Mouse (Mus musculus): ENCODE results near the gene Celf2. TPM values are rescaled to one million over a fixed set of nuclear protein-coding genes. Genes with fewer than 3 reads are reported as not detected.

Celf2 gene
- polyA plus RNA-seq, 1 experiment from 2014 or later, result 25.2 TPM

GRCm38 (mm10) chr2:7087480-7087879 lies 421.9 kb downstream of the Celf2 start:
- DNase-seq (ENCODE audit: low read depth, low spot score) (no peak), ATAC-seq (no peak)
- in situ Hi-C loops (cut with MboI; ENCODE audit: low pct_unique_long_range_greater_than_20kb), result loop anchor here (25.0 kb wide), 1 partner anchor 875 kb away; the partner anchor contains the start of gene Echdc3
- no peaks in the 10 kb centered on the region for H3K27me3 ChIP-seq
- POLR2A ChIA-PET, result no interaction called here
- TF ChIP-seq CTCF (IDR thresholded peaks at IDR 0.05), result no peak
- CTCF ChIA-PET, result interaction anchor here (0.7 kb wide), 1 partner anchor 287 kb away, joined by 3 read pairs; no protein-coding TSS in a partner anchor

- CTCF ChIA-PET, result no interaction called here
- no peaks in the 10 kb centered on the region for H3K27me3 ChIP-seq
- DNase-seq (ENCODE audit: low read depth, low spot score) (no peak), ATAC-seq (no peak)
- TF ChIP-seq CTCF (IDR thresholded peaks at IDR 0.05), result no peak
- POLR2A ChIA-PET, result no interaction called here
- in situ Hi-C loops (cut with MboI; ENCODE audit: low pct_unique_long_range_greater_than_20kb), result loop anchor here (25.0 kb wide), 1 partner anchor 871 kb away; the partner anchor contains the start of gene Echdc3
These were observed 425.8 kb downstream of the Celf2 start for GRCm38 (mm10) chr2:7083489-7084090.

- no peak for DNase-seq (ENCODE audit: low read depth, low spot score)
- ChIA-PET CTCF (no interaction called here), POLR2A (no interaction called here)
- no peak for TF ChIP-seq CTCF (IDR thresholded peaks at IDR 0.05)
- in situ Hi-C loops (cut with MboI; ENCODE audit: low pct_unique_long_range_greater_than_20kb), result loop anchor here (25.0 kb wide), 1 partner anchor 870 kb away; the partner anchor contains the start of gene Echdc3
- ATAC-seq, result no peak
- no peaks in the 10 kb centered on the region for H3K27me3 ChIP-seq
These were observed 426.9 kb downstream of the Celf2 start for GRCm38 (mm10) chr2:7082376-7083025.

- ChIA-PET POLR2A (no interaction called here), CTCF (interaction anchor here (1.2 kb wide), 1 partner anchor 19 kb away, joined by 3 read pairs; no protein-coding TSS in a partner anchor)
- H3K27me3 ChIP-seq, result no peaks in the 10 kb centered on the region
- TF ChIP-seq CTCF (IDR thresholded peaks at IDR 0.05), result no peak
- in situ Hi-C loops (cut with MboI; ENCODE audit: low pct_unique_long_range_greater_than_20kb), result loop anchor here (25.0 kb wide), 1 partner anchor 869 kb away; the partner anchor contains the start of gene Echdc3
- ATAC-seq (no peak), DNase-seq (ENCODE audit: low read depth, low spot score) (no peak)
These were observed 428.3 kb downstream of the Celf2 start for GRCm38 (mm10) chr2:7080794-7081783.

- DNase-seq (ENCODE audit: low read depth, low spot score), result no peak
- no peaks in the 10 kb centered on the region for H3K27me3 ChIP-seq
- CTCF ChIA-PET, result interaction anchor here (1.2 to 1.4 kb wide), 2 partner anchors 12 to 18 kb away, joined by 3 read pairs; no protein-coding TSS in a partner anchor
- POLR2A ChIA-PET, result no interaction called here
- ATAC-seq, result no peak
- no peak for TF ChIP-seq CTCF (IDR thresholded peaks at IDR 0.05)
- in situ Hi-C loops (cut with MboI; ENCODE audit: low pct_unique_long_range_greater_than_20kb), result loop anchor here (25.0 kb wide), 1 partner anchor 868 kb away; the partner anchor contains the start of gene Echdc3
These were observed 429.3 kb downstream of the Celf2 start for GRCm38 (mm10) chr2:7080086-7080485.

GRCm38 (mm10) chr2:7079390-7079789 lies 430.0 kb downstream of the Celf2 start:
- POLR2A ChIA-PET, result no interaction called here
- no peak for DNase-seq (ENCODE audit: low read depth, low spot score)
- H3K27me3 ChIP-seq, result no peaks in the 10 kb centered on the region
- CTCF ChIA-PET, result interaction anchor here (1.2 to 1.4 kb wide), 2 partner anchors 13 to 17 kb away, joined by 3 read pairs; no protein-coding TSS in a partner anchor
- in situ Hi-C loops (cut with MboI; ENCODE audit: low pct_unique_long_range_greater_than_20kb), result loop anchor here (25.0 kb wide), 1 partner anchor 867 kb away; the partner anchor contains the start of gene Echdc3
- ATAC-seq, result no peak
- TF ChIP-seq CTCF (IDR thresholded peaks at IDR 0.05), result no peak

DNA sequence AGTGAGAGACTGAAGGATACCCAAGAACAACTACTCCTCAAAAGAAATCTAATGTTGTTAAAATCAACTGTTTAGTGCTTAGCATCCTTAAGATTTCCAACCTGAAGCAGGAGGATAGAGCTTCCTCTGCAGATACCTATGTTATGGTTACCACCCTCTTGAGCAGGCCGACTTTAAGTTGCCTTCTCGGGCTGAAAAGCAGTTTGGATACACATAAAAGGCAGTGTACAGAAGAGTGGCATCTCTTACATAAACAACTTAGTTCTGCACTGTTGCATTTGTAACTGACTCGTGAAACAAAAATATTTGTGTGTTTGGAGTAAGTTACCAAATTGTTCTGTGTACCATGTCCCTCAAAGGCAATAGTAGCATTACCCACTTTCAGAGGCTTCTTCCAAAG lies 435.6 kb downstream of the Celf2 start:
- no peak for TF ChIP-seq CTCF (IDR thresholded peaks at IDR 0.05)
- in situ Hi-C loops (cut with MboI; ENCODE audit: low pct_unique_long_range_greater_than_20kb), result no loop called here
- POLR2A ChIA-PET, result no interaction called here
- DNase-seq (ENCODE audit: low read depth, low spot score) (no peak), ATAC-seq (peak; percentile 62)
- CTCF ChIA-PET, result no interaction called here
- H3K27me3 ChIP-seq, result no peaks in the 10 kb centered on the region

- ChIA-PET POLR2A (interaction anchor here (1.2 kb wide), 1 partner anchor 17 kb away, joined by 4 read pairs; no protein-coding TSS in a partner anchor), CTCF (interaction anchor here (1.0 to 1.4 kb wide), 2 partner anchors 22 to 52 kb away, joined by 3 read pairs; no protein-coding TSS in a partner anchor)
- in situ Hi-C loops (cut with MboI; ENCODE audit: low pct_unique_long_range_greater_than_20kb), result no loop called here
- DNase-seq (ENCODE audit: low read depth, low spot score), result no peak
- peak; percentile 57 for ATAC-seq
- no peak for TF ChIP-seq CTCF (IDR thresholded peaks at IDR 0.05)
- H3K27me3 ChIP-seq, result no peaks in the 10 kb centered on the region
These were observed 436.8 kb downstream of the Celf2 start for GRCm38 (mm10) chr2:7072344-7073265.

DNA sequence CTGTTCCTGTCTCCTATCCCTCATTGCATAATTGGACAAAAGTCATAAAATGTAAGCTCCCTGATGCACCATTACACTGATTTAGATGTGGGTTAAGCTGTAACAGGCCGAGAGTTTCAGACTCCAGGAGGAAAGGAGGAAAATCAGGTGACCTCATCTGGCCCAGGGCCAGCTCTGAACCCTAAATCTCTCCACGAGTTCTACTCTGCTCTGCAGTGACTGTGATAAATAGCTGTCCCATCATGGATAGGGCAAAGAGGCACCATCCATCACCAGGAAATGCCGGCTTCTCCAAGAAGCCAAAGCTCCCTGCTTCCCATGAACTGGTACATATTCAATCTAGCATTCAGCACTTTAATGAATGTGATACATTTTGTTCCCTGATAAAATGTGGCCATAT lies 439.9 kb downstream of the Celf2 start:
- ATAC-seq (no peak), DNase-seq (ENCODE audit: low read depth, low spot score) (no peak)
- H3K27me3 ChIP-seq, result no peaks in the 10 kb centered on the region
- in situ Hi-C loops (cut with MboI; ENCODE audit: low pct_unique_long_range_greater_than_20kb), result no loop called here
- ChIA-PET CTCF (interaction anchor here (0.7 to 1.7 kb wide), 4 partner anchors 9 to 110 kb away, joined by 3 read pairs; no protein-coding TSS in a partner anchor), POLR2A (interaction anchor here (0.6 to 1.1 kb wide), 3 partner anchors 13 to 356 kb away, joined by 3 to 4 read pairs (median 3); no protein-coding TSS in a partner anchor)
- TF ChIP-seq CTCF (IDR thresholded peaks at IDR 0.05), result no peak

All from Patski (cell line).